Mouse (Mus musculus) ES-Bruce4 (cell line): ENCODE data around the gene Amacr.

Experiments
- CTCF ChIP-seq: IDR thresholded peaks from one replicate; pipeline ENCODE4 v1.8.1; 2011; ENCODE audit warnings: low read depth, low read length
- POLR2A ChIP-seq: IDR thresholded peaks from one replicate; pipeline ENCODE4 v1.8.1; 2011; ENCODE audit warnings: low read length; ENCODE audit not compliant: insufficient read depth

DNA sequence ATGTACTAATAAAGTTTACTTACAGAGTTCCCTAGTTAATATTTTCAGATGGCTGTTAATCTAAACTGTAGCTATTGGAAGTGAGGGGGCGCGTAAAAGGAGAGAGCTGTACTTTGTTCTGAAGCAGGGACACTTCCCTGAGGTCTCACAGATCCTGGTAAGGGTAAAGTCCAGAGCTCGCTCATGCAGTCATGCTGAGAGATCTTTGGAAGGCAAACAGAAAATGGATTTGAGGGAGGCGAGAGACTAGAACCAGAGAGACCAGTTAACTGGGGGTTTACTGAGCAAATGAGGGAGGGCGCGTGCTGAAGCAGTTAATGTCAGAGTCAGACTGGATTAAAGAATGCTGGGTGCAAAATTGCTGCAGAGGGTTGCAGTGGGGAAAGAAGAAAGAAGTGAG, 4.2 kb downstream of the Amacr start:
- no peak for TF ChIP-seq CTCF
- no peak for TF ChIP-seq POLR2A
